Mouse (Mus musculus): ENCODE results near the gene C1qc. TPM values are rescaled to one million over a fixed set of nuclear protein-coding genes. Genes with fewer than 3 reads are reported as not detected.

The C1qc gene
- not detected in 2 replicates for total RNA-seq (2023)

GRCm38 (mm10) chr4:136892811-136893210 is at the start of gene C1qc:
Gene C1qc, minus strand, starts transcription at chr4:136893065.

GRCm38 (mm10) chr4:136898637-136899036 is 5.8 kb upstream of the C1qc start, which contains the start of gene C1qa:
Gene C1qa, minus strand, starts transcription at chr4:136898803.

GRCm38 (mm10) chr4:136886101-136886500 is 6.8 kb downstream of the C1qc start, which contains the start of gene C1qb:
Gene C1qb, minus strand, starts transcription at chr4:136886187.

Other genes starting within 250 kb of the C1qc start
- 0.36 TPM in 1 of 2 replicates, not detected in the other for gene Ephb2, start 57.1 kb downstream of the C1qc start, total RNA-seq (2023)
- not detected in 2 replicates for gene C1qb, start 6.9 kb downstream of the C1qc start, total RNA-seq (2023)
- 0.63 TPM in 1 of 2 replicates, not detected in the other for gene C1qa, start 5.7 kb upstream of the C1qc start, total RNA-seq (2023)
- gene Epha8, start 63.8 kb upstream of the C1qc start, total RNA-seq (2023), result not detected in 2 replicates
- 4.8 and 6.1 TPM in 2 replicates for gene Zbtb40, start 155.7 kb upstream of the C1qc start, total RNA-seq (2023)